Mouse (Mus musculus) thymus, postnatal 10 days (tissue): Measurements from ENCODE around the gene Pop5.

Source experiments
- DNase-seq, 2 experiments: peaks; one replicate each; pipeline ENCODE4 v3.0.0; 2021; ENCODE audit warnings: low spot score in 2 of 2

The Pop5 gene

DNA sequence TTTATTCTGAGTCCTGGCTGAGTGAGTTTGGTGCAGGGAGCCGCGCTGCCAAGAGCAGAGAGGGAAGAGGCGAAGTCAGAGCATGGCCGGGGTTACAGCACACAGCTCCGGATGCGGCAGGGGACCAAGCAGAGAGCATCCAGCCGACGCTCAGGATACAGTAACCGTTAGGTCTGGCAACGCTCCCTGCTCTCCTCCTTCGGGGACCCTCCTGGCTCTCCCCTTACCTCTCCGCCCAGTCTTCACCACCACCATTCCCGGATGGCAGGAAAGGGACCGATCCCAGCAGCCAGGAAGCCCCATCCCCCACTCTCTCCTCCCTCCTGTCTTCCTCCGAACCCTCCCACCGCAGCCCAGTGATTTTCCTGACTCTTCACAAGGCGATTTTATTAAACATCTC lies 20.8 kb upstream of the Pop5 start:
- no peak for DNase-seq

DNA sequence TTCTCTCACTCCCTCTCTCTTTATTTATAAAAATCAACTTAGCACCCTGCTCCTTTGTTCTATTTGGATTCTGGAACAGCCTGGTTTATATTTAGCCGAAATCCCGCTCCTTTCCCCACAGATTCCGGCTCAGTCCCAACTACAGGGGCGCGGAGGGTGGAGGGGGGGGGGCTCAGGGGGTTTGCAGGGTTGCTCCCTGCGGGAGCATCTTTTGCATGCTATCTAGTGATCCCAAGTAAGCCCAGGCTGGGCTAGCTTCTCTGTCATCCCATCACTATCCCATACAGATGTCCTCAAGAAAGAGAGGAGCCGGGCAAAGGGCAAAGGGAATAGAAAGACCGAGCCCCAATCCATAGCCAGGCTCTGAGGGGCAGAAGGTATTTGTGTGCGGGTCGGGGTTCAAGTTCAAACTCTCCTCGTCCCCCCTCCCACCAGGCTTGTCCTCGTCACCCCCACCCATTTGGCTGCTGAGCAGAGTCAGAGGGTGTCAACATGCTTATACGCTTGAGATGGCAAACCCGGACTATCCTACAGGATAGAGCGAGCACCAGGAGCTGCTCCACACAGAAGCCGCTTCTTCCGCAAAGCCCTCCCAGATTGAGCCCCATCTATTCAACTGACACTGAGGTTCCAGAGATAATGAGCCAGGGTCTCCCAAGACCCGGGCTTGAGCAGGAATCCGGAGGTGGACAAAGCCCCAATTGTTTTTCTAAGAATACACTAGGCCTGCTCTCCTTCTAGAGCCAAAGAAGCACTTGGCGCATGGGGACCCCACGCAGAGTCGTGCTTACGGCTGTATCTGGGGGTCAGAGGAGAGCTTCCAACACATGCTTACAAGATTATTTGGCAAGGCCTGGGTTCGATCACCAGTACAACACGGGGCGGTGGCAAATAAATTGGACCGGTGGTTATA lies 20.1 kb upstream of the Pop5 start:
- DNase-seq: no peak

DNA sequence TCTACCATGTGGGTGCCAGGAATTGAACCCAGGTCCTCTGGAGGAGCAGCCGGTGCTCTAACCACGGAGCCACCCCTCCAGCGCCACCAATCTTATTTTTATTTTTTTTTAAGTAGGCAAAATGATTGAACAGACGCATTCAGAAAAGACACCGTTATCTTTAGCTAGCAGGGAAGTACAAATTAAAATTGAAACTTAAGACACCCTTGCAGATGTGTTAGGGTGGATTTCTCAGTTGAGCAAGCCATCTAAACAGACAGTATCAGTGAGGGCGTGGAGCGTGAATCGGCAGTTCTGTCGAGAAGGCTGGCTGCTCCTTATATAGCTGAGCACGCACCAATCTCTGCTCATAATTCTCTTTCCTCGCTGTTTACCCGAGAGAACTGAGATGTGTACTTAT lies 17.6 kb upstream of the Pop5 start:
- no peak for DNase-seq

DNA sequence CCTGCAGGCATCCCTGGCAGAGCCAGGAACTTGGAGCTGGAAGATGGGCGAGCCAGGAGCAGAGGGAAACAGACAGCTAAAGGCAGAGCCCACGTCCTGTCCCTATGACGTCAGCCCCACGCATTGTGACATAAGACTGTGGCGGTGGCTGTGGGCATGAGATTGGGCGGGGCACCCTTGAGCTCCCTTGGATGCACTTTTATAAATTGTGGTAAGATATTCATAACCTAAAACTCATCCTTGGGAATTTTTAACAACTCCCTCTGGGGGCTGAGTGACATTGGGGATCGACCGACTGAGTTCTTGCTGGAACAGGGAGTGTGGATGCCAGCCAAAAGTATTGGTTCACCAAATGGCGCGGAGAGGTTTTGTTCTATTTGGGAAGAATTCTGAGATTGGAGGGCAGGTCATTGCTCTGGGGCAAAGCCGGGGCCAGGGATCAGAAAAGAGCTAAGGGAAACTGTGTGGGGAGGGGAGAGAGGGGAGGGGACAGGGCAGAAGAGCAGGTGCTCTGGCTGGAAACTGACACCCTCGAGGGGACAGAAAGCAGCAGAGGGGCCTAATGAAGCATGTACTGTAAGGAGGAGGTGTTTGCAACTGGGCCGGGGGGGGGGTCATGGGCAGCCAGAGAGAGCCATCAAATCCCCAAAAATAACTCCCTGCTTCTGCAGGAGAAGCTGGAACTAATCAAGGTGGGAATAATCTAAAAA lies 14.6 kb upstream of the Pop5 start:
- DNase-seq: no peak

DNA sequence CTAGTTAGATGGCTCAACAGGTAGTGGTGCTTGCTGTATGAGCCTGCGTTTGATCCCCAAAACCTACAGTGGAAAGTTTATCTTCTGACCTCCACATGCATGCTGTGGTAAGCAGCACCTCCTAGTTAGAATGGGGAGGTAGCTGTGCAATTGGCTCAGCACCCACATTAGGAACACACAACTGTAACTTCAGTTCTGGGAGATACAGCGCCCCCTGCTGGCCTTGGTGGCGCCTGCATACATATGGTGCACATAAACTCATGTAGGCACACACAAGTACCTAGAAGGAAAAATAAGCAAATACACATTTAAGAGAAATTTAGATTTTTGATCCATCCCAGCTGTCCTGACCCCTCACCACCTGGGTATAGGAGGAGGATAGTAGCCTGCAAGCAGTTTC lies 13.2 kb upstream of the Pop5 start:
- DNase-seq: no peak

DNA sequence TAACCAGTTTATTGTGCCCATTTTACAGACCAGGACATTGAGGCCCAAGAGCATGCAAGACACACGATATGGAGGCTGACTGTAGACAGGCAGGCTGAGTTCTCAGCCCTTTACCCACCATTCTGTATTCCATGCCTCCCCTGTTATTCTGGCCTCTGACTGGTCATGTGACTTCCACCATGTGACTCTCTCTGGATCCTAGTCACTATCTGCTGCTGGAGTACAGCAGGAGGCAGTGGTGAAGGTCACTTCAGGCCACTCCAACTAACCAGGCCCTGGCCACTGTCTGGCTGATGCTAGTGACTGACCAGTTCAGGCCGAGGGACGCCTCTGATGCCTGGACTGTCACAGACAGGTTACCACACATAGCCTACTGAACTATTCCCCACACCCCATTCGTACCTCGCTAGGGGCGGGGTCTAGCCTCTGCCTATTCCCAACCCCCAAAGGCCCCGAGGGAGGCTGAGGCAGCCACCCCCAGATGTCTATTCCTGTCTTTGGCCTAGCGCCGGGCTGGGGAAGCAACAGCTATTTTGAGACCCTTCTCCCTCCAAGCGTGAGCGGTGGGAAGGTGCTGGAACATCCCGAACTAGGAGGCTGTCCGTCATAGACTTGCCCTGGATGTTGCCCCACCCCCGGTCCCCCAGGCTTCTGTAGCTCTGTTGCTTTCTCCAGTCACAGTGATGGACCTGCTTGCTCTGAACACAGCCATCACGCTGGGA lies 4.6 kb upstream of the Pop5 start:
- no peak for DNase-seq

DNA sequence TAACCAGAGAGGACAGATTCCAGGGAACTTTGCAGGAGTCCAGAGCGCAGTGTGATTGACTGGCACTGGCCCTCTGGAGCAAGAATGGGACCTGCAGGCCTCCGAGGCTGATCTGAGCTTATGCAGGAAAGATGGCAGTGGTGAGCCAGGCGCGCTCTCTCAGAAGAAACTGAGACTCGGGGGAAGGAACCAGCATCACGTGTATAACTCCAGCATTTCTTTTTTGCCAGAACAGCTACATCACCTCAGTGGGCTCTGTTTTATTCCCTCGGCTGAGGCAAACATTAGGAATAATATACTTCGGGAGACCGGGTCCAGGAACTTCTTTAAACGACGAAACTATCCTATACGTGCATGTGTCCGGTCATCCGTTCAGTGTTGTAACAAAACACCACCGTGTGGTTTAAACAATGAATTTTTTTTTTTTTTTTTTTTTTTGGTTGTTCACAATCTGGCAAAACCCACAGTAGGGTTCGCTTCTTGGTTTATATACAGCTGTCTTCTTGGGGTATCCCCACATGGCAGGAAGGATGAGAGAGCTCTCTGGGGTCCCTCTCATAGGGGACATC lies 4.0 kb upstream of the Pop5 start:
- no peak for DNase-seq

DNA sequence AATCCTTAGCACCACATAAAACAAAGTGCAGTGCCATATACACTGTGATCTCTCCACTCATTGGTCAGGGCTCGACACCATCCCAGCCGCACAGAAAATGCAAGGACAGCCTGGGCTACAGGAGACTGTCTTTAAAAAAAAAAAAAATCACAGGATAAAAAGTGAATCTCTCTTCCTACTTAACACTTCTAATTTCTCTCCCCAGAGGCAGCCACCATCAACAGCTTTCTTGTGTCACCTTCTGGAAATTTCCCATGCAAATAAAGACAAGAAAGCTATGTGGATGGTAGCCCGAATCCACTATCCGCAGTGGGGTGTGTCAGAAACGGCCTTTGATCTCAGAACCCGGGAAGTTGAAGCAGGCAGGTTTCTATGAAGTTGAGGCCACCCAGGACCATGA lies 3.1 kb upstream of the Pop5 start:
- no peak for DNase-seq

DNA sequence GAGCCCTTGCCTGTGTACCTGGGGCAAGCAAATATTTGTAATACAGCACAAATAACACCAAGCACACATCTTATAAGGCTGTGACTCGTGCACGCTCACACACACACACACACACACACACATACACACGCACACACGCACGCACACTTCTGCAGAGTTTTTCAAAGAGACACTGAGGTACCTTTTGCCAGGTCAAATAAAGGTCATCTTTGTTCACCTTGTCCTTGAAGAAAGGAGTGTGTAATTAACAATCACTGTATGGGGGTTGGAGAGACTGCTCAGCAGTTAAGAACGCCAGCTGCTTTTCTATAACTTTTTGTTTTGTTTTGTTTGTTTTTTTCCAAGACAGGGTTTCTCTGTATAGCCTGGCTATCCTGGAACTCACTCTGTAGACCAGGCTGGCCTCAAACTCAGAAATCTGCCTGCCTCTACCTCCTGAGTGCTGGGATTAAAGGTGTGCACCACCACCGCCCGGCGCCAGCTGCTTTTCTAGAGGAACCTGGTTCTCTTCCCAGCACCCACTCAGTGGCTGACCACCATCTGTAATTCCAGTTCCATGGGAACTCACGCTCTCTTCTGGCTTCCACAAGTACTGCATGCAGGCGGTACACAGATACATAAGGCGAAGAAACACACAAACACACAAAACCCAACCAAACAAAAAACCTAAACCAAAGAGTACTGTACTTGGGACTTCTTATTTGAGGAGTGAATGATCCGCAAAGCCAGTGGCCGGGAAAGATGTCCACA lies 2.4 kb upstream of the Pop5 start:
- DNase-seq: no peak

DNA sequence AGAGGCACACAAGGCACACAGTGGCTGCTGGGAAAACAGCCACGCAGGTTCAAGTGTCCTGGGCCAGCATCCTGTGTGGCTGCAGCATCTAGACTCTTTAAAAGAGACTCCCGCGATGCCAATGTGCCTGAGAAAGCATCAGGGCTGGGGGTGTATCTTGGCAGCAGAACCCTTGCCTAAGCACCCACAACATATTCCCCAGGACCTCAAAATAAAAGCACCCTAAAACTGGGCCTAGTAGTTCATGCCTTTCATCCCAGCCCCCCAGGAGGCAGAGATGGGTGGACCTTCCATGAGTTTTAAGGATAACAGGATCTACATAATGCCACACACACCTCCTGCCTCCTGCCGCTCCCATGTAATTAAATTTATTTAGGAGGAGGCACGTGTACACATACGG lies 1.1 kb upstream of the Pop5 start:
- no peak for DNase-seq

DNA sequence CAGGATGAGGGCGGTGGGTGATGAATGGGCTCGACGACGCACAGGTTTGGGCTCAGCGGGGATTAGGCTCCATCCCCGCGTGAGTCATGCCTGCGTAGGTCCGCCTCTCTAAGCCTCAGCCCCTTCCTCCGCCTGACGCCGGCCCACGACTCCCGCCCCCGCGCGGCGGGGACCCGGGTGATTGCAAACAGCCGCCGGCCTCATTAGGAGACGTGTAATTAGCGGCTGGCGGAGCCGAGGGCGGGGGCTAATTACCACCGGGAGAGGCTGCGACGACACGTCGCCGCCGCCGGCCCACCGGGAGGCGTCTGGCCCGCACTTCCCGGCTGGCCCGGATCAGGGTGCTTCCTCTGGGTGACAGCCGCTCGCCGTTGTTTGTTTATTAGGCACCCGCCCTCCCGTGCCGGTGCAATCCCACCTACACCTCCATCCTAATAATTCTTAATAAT lies 289 bp upstream of the Pop5 start:
- no peak for DNase-seq

DNA sequence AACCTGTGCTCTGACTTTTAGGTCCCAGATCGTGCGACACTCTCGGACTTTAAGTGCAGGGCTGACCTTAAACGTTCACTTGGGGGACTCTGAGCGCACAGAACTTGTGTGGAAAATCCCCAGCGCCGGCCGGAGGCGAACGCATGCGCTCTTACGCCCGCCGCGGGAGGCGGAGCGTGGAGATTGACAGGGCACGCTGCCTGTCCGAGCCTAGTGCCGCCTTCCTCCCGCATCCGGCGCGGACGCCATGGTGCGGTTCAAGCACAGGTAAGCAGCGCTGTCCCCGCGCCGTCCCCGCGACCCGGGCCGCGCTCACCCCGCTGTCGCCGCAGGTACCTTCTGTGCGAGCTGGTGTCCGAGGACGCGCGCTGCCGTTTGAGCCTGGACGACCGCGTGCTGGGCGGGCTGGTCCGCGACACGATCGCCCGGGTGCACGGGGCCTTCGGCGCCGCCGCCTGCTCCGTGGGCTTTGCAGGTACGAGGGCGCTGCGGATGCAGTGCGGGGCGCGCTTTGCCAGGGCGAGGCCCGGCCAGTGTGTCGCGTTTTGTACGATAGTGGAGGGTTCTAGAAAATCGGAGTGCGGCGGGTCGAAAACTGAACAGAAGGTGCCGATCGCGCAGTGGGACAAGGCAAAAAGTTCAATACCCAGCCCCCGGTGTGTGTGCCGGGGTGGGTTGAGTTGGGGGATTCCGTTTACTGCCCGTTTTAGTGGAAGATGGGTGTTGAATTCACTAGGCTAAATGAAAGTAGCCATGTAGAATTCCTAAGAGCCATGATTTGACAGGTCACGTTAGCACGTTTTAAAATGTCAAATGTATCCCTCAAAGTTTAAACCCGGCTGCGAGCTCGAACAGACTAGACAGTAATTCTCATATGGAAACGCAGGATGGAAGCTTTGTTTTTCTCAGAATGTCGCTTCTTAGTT lies 2.4 kb downstream of the Pop5 start:
- peak; percentile 85 to 90 for DNase-seq

DNA sequence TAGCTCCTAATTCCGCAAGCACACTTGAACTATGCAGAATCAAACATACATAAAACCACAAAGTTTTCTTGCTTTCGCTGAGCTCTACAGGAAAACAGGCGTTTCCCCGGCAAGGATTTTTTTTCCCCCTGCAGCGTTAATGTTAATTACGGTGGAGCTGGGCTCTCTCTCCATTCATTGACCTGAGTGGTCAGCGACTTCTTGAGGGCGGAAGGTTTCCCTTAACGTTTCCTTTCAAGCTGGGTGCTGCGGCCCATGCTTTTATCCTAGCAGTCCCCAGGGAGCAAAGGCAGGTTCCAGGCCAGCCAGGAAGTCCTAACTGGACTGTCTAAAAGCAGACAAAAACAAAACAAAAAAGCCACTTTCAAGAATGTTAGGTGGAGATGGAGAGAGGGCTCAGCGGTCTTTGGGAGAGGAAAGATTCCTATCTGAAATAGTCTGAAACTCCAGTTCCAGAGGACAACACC lies 3.1 kb downstream of the Pop5 start:
- no peak for DNase-seq

DNA sequence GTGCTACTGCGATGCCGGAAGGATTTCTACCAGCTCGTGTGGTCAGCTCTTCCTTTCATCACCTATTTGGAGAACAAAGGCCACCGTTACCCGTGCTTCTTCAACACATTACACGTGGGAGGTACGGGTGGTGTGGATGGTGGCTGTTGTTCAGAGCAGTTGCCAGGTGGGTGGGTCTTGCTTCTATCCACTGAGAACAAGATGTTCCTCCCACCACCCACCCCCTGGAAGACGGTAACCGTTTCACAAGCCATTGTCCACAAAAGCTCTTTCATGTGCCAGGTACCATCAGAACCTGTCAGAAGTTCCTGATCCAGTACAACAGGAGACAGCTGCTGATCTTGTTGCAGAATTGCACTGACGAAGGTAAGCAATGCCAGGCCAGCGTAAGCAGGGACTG lies 4.6 kb downstream of the Pop5 start:
- no peak for DNase-seq

DNA sequence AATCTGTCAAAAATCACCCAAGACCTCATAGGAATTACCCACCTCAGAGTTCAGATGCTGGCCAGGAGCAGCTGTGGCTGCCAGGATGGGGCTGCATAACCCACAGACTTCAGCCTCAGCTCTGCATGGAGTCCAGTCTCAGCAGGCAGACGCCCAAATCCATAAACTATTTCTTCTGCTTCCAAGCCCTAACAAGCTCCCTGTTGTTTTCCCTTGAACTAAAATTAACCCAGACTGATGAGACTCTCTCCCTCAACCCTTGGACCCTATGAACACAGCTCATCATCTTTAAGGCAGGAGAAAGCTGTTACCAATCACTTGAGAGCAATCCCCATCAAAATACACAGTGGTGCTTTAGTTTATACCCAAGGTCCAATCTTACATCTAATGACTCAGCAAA lies 19.8 kb downstream of the Pop5 start:
- DNase-seq: no peak

DNA sequence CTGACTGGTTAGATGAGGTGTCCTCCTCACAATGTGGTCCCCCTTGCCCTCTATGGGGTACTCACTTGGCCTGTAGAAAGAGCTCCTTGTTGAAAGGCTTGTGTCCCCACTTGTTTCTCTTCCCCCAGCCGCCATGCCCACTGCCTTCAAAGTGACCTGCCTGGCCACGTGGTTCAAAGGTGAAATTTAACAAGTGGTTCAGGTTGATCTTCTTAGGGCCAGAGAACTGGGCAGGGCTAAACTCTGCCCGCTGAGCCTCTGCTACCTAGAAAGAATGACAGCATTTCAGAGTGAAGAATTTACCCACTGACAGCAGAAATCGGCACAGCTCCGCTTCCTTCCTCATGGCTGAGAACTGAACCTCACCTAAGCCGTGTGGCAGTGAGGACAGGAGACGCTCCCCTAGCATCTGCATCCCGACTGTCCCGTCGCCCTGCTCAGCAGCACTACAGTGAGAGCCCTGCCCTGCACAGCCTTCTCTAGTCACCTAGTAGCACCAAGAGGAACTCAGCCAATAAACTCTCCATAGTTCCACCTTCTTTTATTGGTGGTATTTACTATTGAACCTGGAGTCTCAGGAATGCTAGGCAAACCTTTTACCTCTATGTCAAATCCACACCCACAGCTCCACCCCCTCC lies 21.4 kb downstream of the Pop5 start:
- DNase-seq: no peak

DNA sequence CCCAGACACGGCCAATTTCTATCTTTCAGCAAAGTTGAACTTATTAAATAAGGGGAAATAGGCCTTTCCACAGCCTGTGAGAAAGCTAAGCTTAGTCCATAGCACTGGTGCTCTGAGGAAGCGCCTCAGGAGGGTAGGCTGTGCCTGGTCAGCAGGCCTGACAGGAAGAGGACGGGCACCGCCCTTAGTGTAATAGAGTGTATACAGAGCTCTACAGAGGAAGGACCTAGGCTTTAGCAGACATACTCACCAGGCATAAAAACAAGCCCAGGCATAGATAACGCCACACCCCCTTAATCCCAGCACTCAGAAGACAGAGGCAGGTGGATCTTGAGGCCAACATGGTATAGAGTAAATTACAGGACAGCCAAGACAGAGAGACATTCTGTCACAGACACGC lies 24.7 kb downstream of the Pop5 start:
- no peak for DNase-seq

DNA sequence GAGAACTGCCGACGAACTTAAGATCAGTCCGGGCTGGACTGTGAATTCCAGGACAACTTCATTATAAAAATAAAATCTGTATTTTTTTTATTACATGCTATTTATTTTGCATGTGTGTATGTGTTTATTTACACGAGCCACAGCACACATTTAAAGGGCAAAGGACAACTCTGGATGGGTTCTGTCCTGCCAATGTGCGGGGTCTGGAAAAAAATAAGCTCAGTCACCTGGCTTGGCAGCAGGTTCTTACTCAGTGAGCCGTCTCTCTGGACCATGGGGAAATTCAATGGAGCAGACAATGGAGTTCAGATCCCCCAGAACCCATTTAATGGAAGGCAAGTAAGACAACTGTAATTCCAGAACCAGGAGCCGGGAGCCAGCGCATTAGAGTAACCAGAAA lies 25.5 kb downstream of the Pop5 start:
- DNase-seq: no peak

DNA sequence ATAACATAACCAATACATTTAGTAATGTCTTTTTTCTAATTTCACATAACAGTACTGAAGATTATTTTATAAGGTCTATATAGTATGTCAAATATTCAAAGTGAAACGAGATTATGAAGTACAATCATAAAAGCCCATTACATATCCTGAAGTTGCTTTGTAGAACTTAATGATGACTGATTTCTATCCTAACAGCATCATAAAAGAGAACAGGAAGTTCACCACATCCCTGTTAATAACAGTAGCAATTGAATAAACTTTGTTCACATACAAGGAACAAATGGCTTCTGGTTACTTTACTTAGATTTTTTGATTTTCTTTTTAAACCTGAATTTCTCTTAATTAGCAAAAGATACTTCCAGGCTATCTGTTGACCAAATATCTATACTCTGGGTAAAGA lies 26.2 kb downstream of the Pop5 start:
- DNase-seq: no peak
